Mouse (Mus musculus) hindbrain, postnatal 0 days (tissue): ENCODE measurements around the gene Lemd1. TPM values are rescaled to one million over a fixed set of nuclear protein-coding genes. Genes with fewer than 3 reads are reported as not detected.

Experiments
- ATAC-seq: fragments of 200-750 bp; cut with Nextera tagmentation; 2 replicates; pipeline ENCODE4 v1.8.0; 2017; ENCODE audit warnings: mild to moderate bottlenecking, moderate TSS enrichment, moderate library complexity
- DNase-seq: peaks from one replicate; pipeline ENCODE4 v3.0.0-alpha.2; 2015; ENCODE audit warnings: low spot score
- H3K27ac ChIP-seq: fragments of 300-500 bp; sonication (generic); 2 replicates; pipeline ENCODE4 v1.5.1; 2014; ENCODE audit warnings: mild to moderate bottlenecking
- H3K27me3 ChIP-seq: fragments of 300-500 bp; sonication (generic); 2 replicates; pipeline ENCODE4 v1.6.1; 2014; ENCODE audit warnings: low read length, mixed read lengths; ENCODE audit not compliant: insufficient read depth
- H3K36me3 ChIP-seq: fragments of 300-500 bp; sonication (generic); 2 replicates; pipeline ENCODE4 v1.6.1; 2014; ENCODE audit warnings: low read length, mixed read lengths; ENCODE audit not compliant: insufficient read depth
- H3K4me1 ChIP-seq: fragments of 300-500 bp; sonication (generic); 2 replicates; pipeline ENCODE4 v1.6.1; 2014; ENCODE audit warnings: antibody characterized with exemption, low read length, mixed read lengths; ENCODE audit not compliant: insufficient read depth
- H3K4me2 ChIP-seq: fragments of 300-500 bp; sonication (generic); 2 replicates; pipeline ENCODE4 v1.6.1; 2014; ENCODE audit warnings: low read depth, mild to moderate bottlenecking, low read length, moderate library complexity, mixed read lengths
- H3K4me3 ChIP-seq: fragments of 300-500 bp; sonication (generic); 2 replicates; pipeline ENCODE4 v1.5.1; 2014; ENCODE audit warnings: low read length
- H3K9ac ChIP-seq: fragments of 300-500 bp; sonication (generic); replicated peaks from 2 replicates; pipeline ENCODE4 v1.6.1; 2014; ENCODE audit warnings: mild to moderate bottlenecking, low read length, moderate library complexity, mixed read lengths
- H3K9me3 ChIP-seq: fragments of 300-500 bp; sonication (generic); 2 replicates; pipeline ENCODE4 v1.6.1; 2016; ENCODE audit warnings: low read length, mixed read lengths
- CTCF ChIP-seq: IDR thresholded peaks from 2 replicates; pipeline ENCODE4 v1.5.1; 2016; ENCODE audit warnings: antibody characterized with exemption, control low read depth, low read depth
- WGBS: fragments of 180-500 bp; shearing (Covaris S2); extraction: QIAGEN DNeasy Blood & Tissue Kit; methylation state at CpG from one replicate; pipeline ENCODE4 v1.1.7; 2014; 5-methylcytosine and 5-hydroxymethylcytosine counted together
- polyA plus RNA-seq: library from polyadenylated mRNA; unstranded; fragments of >200 nt; fragmentation: Nextera tagmentation; extraction: Ambion mirVana; gene quantifications from 2 replicates; pipeline ENCODE4 v1.2.1, GENCODE M21; 2015
- total RNA-seq: library from RNA; depleted of rRNA; stranded (reverse); fragments of >200 nt; gene quantifications from 2 replicates; pipeline ENCODE4 v1.2.3, GENCODE M21; 2014

Gene Lemd1
- total and polyA plus RNA-seq, 2 experiments from 2014 or later = 9.0 to 10.9 TPM

DNA sequence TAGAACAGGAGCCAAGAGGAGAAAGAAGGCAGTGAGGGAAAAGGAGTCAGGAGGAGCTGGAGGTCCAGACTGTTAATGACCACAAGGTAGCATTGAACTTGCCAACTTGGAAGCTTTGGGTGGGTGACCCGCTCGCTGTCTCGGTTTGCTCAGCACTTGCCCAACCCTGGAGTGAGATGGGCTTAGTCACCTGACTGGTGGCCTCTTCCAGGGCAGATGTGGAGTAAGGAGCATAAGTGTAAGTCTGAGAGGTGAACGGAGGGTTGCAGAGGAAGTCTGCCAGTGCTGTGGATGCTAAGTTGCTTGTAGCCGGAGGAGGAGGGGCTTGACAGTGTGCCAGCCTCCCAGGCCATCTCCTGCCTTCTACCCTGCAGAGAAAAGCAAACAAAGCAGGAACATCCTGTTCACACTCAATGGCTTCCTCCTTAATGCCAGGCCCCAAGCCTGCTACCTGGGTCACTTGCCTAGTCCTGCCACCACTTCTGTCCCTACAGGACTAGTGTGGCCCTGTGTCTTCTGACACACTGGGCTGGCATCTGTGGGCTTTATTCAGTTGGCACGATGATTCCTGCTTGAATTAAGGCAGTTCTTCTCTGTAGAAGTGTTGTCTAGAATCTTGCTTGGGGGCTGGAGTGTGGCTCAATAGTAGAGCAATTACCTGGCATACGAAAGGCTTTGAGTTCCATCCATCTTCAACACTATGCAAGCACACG, 45.1 kb upstream of the Lemd1 start:
- no peak overlapping the region for H3K9ac ChIP-seq
- WGBS = 79% methylated on average over 8 of the region's 8 CpGs
- H3K4me2 ChIP-seq = no peak overlapping the region
- H3K27me3 ChIP-seq = no peaks in the 10 kb centered on the region
- no peak overlapping the region for H3K27ac ChIP-seq
- H3K36me3 ChIP-seq = no peaks in the 10 kb centered on the region
- H3K4me3 ChIP-seq = no peak overlapping the region
- H3K9me3 ChIP-seq = no peaks in the 10 kb centered on the region
- no peak for DNase-seq
- TF ChIP-seq CTCF = no peak
- ATAC-seq = no peak
- peaks cover 14% of the 10 kb centered on the region for H3K4me1 ChIP-seq

DNA sequence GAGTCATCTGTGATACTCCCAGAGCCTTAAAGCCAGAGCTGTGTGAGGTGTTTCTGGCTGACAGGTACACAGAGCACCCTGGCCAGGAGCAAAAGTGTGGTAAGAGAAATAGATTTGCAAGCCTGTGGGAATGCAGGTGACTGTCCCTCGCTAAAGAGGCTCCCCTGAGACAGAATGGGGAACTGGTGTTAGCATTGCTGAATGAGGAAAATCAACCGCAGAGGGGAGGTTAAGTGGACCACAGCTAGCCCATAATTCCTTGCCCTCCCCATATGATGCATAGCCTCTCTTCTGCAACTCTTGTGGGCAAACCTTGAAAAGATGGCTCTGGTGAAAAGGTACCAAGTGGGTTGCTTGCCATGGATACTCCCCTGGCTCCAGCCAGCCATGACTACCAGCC, 41.8 kb upstream of the Lemd1 start:
- no peak for ATAC-seq
- 68% methylated on average over 2 of the region's 2 CpGs for WGBS
- no peak for DNase-seq
- Histone ChIP-seq H3K9me3 (no peaks in the 10 kb centered on the region), H3K4me3 (no peak overlapping the region), H3K4me2 (no peak overlapping the region), H3K36me3 (no peaks in the 10 kb centered on the region), H3K4me1 (peaks cover 3% of the 10 kb centered on the region; the same call in 1 of the 2 replicates), H3K27me3 (no peaks in the 10 kb centered on the region), H3K9ac (no peak overlapping the region), H3K27ac (no peak overlapping the region)
- no peak for TF ChIP-seq CTCF

- WGBS = 39% methylated on average over 1 of the region's 1 CpGs
These were observed 41.1 kb upstream of the Lemd1 start for GRCm38 (mm10) chr1:132150171-132150570.

GRCm38 (mm10) chr1:132150817-132151601, 40.2 kb upstream of the Lemd1 start:
- WGBS = 71% methylated on average over 15 of the region's 15 CpGs
- Histone ChIP-seq H3K4me1 (no peaks in the 10 kb centered on the region), H3K9me3 (no peaks in the 10 kb centered on the region), H3K27me3 (no peaks in the 10 kb centered on the region), H3K27ac (no peak overlapping the region), H3K4me2 (no peak overlapping the region), H3K9ac (no peak overlapping the region; the same call in 1 of the 2 replicates), H3K4me3 (no peak overlapping the region), H3K36me3 (no peaks in the 10 kb centered on the region)
- DNase-seq (no peak), ATAC-seq (no peak)
- TF ChIP-seq CTCF = no peak

More at GRCm38 (mm10) chr1:132150171-132150570, 41.1 kb upstream of the Lemd1 start:
- H3K9ac ChIP-seq = no peak overlapping the region
- H3K27ac ChIP-seq = no peak overlapping the region
- H3K4me3 ChIP-seq = no peak overlapping the region
- no peaks in the 10 kb centered on the region for H3K36me3 ChIP-seq
- H3K4me1 ChIP-seq = no peaks in the 10 kb centered on the region
- TF ChIP-seq CTCF = no peak
- DNase-seq (no peak), ATAC-seq (peak; percentile 27; the same call in 1 of the 2 replicates)
- H3K4me2 ChIP-seq = no peak overlapping the region
- no peaks in the 10 kb centered on the region for H3K9me3 ChIP-seq
- no peaks in the 10 kb centered on the region for H3K27me3 ChIP-seq

- H3K9me3 ChIP-seq = no peaks in the 10 kb centered on the region
- H3K27me3 ChIP-seq = no peaks in the 10 kb centered on the region
- ATAC-seq = no peak
- no peak for TF ChIP-seq CTCF
- H3K36me3 ChIP-seq = no peaks in the 10 kb centered on the region
- H3K9ac ChIP-seq = no peak overlapping the region; the same call in 1 of the 2 replicates
- H3K4me1 ChIP-seq = no peaks in the 10 kb centered on the region
- no peak overlapping the region for H3K4me2 ChIP-seq
- no peak overlapping the region for H3K27ac ChIP-seq
- no peak for DNase-seq
- 75% methylated on average over 2 of the region's 2 CpGs for WGBS
- no peak overlapping the region for H3K4me3 ChIP-seq
These were observed 39.3 kb upstream of the Lemd1 start for GRCm38 (mm10) chr1:132151908-132152307.

- peaks cover 7% of the 10 kb centered on the region; the same call in 1 of the 2 replicates for H3K4me1 ChIP-seq
- H3K27ac ChIP-seq = no peak overlapping the region
- H3K9me3 ChIP-seq = no peaks in the 10 kb centered on the region
- no peaks in the 10 kb centered on the region for H3K36me3 ChIP-seq
- ATAC-seq = no peak
- no peak for TF ChIP-seq CTCF
- no peak for DNase-seq
- no peak overlapping the region for H3K9ac ChIP-seq
- H3K27me3 ChIP-seq = no peaks in the 10 kb centered on the region
- no peak overlapping the region for H3K4me2 ChIP-seq
- H3K4me3 ChIP-seq = no peak overlapping the region
- 37% methylated on average over 15 of the region's 15 CpGs for WGBS
These were observed 38.0 kb upstream of the Lemd1 start for GRCm38 (mm10) chr1:132153086-132153690.
